ENCODE assay signal across 28 mouse cellular contexts in genomic region chrX:57401388-57401787, GRCm38 (mm10). TPM values are rescaled to one million over a fixed set of nuclear protein-coding genes. Genes with fewer than 3 reads are reported as not detected.
DNase-seq lines count a peak whose midpoint lies in the region; ATAC-seq and TF ChIP-seq lines count a peak whose summit lies in the region.
"Had no signal": no experiment of that assay in that cellular context is flagged by ENCODE, and none has a peak within 500 bp of the region (broad histone marks: within the 10 kb centered on the region; RNA-seq: fewer than 3 reads in every experiment).

No protein-coding gene starts in this region.

- no peak overlapping the region for H3K9ac ChIP-seq in hindbrain, embryonic 13.5 days
- H3K9ac ChIP-seq in kidney, embryonic 16.5 days (replicated peaks; ENCODE audit: low read length): no peak overlapping the region
- H3K9ac ChIP-seq: embryonic facial prominence, embryonic 12.5 days; forebrain, embryonic 13.5 days; forebrain, embryonic 15.5 days; forebrain, postnatal 0 days had no signal

- no peaks in the 10 kb centered on the region for H3K36me3 ChIP-seq in G1E (replicated peaks)
- no peaks in the 10 kb centered on the region for H3K36me3 ChIP-seq in hindbrain, embryonic 13.5 days
- H3K36me3 ChIP-seq in kidney, embryonic 16.5 days (ENCODE audit: insufficient read depth, low read length): no peaks in the 10 kb centered on the region
- H3K36me3 ChIP-seq: embryonic facial prominence, embryonic 10.5 days; embryonic facial prominence, embryonic 12.5 days; forebrain, embryonic 15.5 days had no signal

- no peak for TF ChIP-seq CTCF in G1E (IDR thresholded peaks at IDR 0.05; ENCODE audit: low read depth, low read length)

- no peaks in the 10 kb centered on the region for H3K9me3 ChIP-seq in G1E (replicated peaks)
- no peaks in the 10 kb centered on the region for H3K9me3 ChIP-seq in hindbrain, embryonic 13.5 days
- no peaks in the 10 kb centered on the region for H3K9me3 ChIP-seq in kidney, embryonic 16.5 days (ENCODE audit: low read length)
- H3K9me3 ChIP-seq: embryonic facial prominence, embryonic 10.5 days; embryonic facial prominence, embryonic 12.5 days; forebrain, embryonic 13.5 days; forebrain, embryonic 15.5 days had no signal

- no peaks in the 10 kb centered on the region for H3K4me1 ChIP-seq in G1E (ENCODE audit: insufficient read depth, low read depth, low read length)
- H3K4me1 ChIP-seq in hindbrain, embryonic 13.5 days (replicated peaks): no peaks in the 10 kb centered on the region
- H3K4me1 ChIP-seq in kidney, embryonic 16.5 days (ENCODE audit: insufficient read depth, low read length): no peaks in the 10 kb centered on the region
- H3K4me1 ChIP-seq: embryonic facial prominence, embryonic 10.5 days; embryonic facial prominence, embryonic 12.5 days; forebrain, embryonic 13.5 days; forebrain, embryonic 15.5 days had no signal

- WGBS in hindbrain, embryonic 13.5 days: 86% methylated on average over 1 of the region's 1 CpGs
- WGBS in kidney, embryonic 16.5 days: 71% methylated on average over 1 of the region's 1 CpGs

- H3K27ac ChIP-seq in hindbrain, embryonic 13.5 days: no peak overlapping the region
- no peak overlapping the region for H3K27ac ChIP-seq in kidney, embryonic 16.5 days (ENCODE audit: low read length)
- H3K27ac ChIP-seq: embryonic facial prominence, embryonic 10.5 days; embryonic facial prominence, embryonic 12.5 days; forebrain, embryonic 13.5 days; forebrain, embryonic 15.5 days had no signal

- peak; percentile 22; the same call in 1 of the 2 replicates for ATAC-seq in G1E (ENCODE audit: extremely low read depth, insufficient number of reproducible peaks, low FRiP score, poor library complexity, severe bottlenecking)
- peak; percentile 56 for ATAC-seq in megakaryocyte, adult 5-6 weeks (ENCODE audit: poor library complexity, severe bottlenecking)
- no peak for ATAC-seq in hindbrain, embryonic 13.5 days (ENCODE audit: low FRiP score)
- no peak for ATAC-seq in kidney, embryonic 16.5 days (ENCODE audit: low FRiP score, low TSS enrichment)
- ATAC-seq: CD4-positive, CD25-positive, alpha-beta regulatory T cell, adult 4 months; forebrain, embryonic 13.5 days; forebrain, embryonic 15.5 days; forebrain, postnatal 0 days had no signal

- H3K4me3 ChIP-seq in G1E (ENCODE audit: low read depth, low read length): no peak overlapping the region
- H3K4me3 ChIP-seq in hindbrain, embryonic 13.5 days: no peak overlapping the region
- H3K4me3 ChIP-seq in kidney, embryonic 16.5 days (ENCODE audit: low read length): no peak overlapping the region
- H3K4me3 ChIP-seq: embryonic facial prominence, embryonic 10.5 days; embryonic facial prominence, embryonic 12.5 days; forebrain, embryonic 13.5 days; forebrain, embryonic 15.5 days had no signal

- peak; percentile 51 for DNase-seq in 3T3-L1 (ENCODE audit: low read depth, low spot score)
- DNase-seq in G1E (ENCODE audit: low spot score): no peak
- no peak for DNase-seq in heart, adult 8-10 months (ENCODE audit: low spot score)
- DNase-seq: adrenal gland, adult 2 months; adrenal gland, postnatal 10 days; adrenal gland, postnatal 25 days; B cell, adult 2 months; cerebellum, adult 11 months; cerebellum, adult 18-20 months; cerebellum, adult 8-10 months; cerebellum, postnatal 10 days; cerebellum, postnatal 25 days; forebrain, postnatal 0 days had no signal

- 0 out of 2 replicates have a peak, but pooled peaks cover 3% of the 10 kb centered on the region for H3K27me3 ChIP-seq in G1E (ENCODE audit: insufficient read depth, low read length)
- H3K27me3 ChIP-seq in hindbrain, embryonic 13.5 days: no peaks in the 10 kb centered on the region
- no peaks in the 10 kb centered on the region for H3K27me3 ChIP-seq in kidney, embryonic 16.5 days (ENCODE audit: insufficient read depth, low read length)
- H3K27me3 ChIP-seq: CH12.LX; embryonic facial prominence, embryonic 12.5 days; forebrain, embryonic 13.5 days; forebrain, embryonic 15.5 days had no signal

- no peak overlapping the region for H3K4me2 ChIP-seq in hindbrain, embryonic 13.5 days
- no peak overlapping the region for H3K4me2 ChIP-seq in kidney, embryonic 16.5 days (replicated peaks; ENCODE audit: low read depth, low read length)
- H3K4me2 ChIP-seq: embryonic facial prominence, embryonic 12.5 days; forebrain, embryonic 13.5 days; forebrain, embryonic 15.5 days had no signal

RNA-seq across cellular contexts. Expression of gene Gm364, which starts 7.6 kb away (rescaled TPM):
- total RNA-seq in G1E (2014; fragmentation: Nextera tagmentation) (not detected in 2 replicates), G1E (2017) (not detected in 2 replicates)
- not detected in 2 replicates for polyA plus RNA-seq in G1E (2012)
- total RNA-seq in megakaryocyte, adult 5-6 weeks (2015): not detected in 2 replicates
- not detected in 2 replicates for total RNA-seq in megakaryocyte, adult 5-6 weeks (2017)
- not detected for total RNA-seq in heart, adult 8-10 months (2022)
- polyA plus RNA-seq in hindbrain, embryonic 13.5 days (2015; fragmentation: Nextera tagmentation; extraction: Ambion mirVana): not detected in 2 replicates
- polyA plus RNA-seq in kidney, embryonic 16.5 days (2015; fragmentation: Nextera tagmentation; extraction: Ambion mirVana): 0.08 TPM in 1 of 2 replicates, not detected in the other
- total RNA-seq: adrenal gland, adult 2 months; adrenal gland, postnatal 10 days; adrenal gland, postnatal 25 days; adrenal gland, postnatal 4 days; CH12.LX; forebrain, postnatal 0 days; MEL had no signal
- polyA plus RNA-seq: adrenal gland, adult 2 months; brain, embryonic 14.5 days; CD4-positive, CD25-positive, alpha-beta regulatory T cell, adult 4 months; cortical plate, adult 2 months; embryonic facial prominence, embryonic 10.5 days; embryonic facial prominence, embryonic 12.5 days; embryonic facial prominence, embryonic 14.5 days; forebrain, embryonic 11.5 days; forebrain, embryonic 13.5 days; forebrain, embryonic 15.5 days; forebrain, postnatal 0 days had no signal

RNA-seq across cellular contexts. Expression of gene Rbmx, which starts 8.6 kb away (rescaled TPM):
- total RNA-seq in G1E (2014; fragmentation: Nextera tagmentation) (99.9 and 103 TPM in 2 replicates), G1E (2017) (64.5 and 70.0 TPM in 2 replicates)
- 21.0 and 34.5 TPM in 2 replicates for polyA plus RNA-seq in G1E (2012)
- total RNA-seq in megakaryocyte, adult 5-6 weeks (2015): 64.3 and 75.0 TPM in 2 replicates
- total RNA-seq in megakaryocyte, adult 5-6 weeks (2017): 46.8 and 61.4 TPM in 2 replicates
- total RNA-seq in heart, adult 8-10 months (2022): 10 to 100 TPM; 19.4 to 32.7 (median 23.2) TPM
- polyA plus RNA-seq in hindbrain, embryonic 13.5 days (2015; fragmentation: Nextera tagmentation; extraction: Ambion mirVana): 221 and 224 TPM in 2 replicates
- polyA plus RNA-seq in kidney, embryonic 16.5 days (2015; fragmentation: Nextera tagmentation; extraction: Ambion mirVana): 137 and 143 TPM in 2 replicates

Comparison
In these comparisons a context has a peak if more than half of its experiments do, and no peak if none do; other contexts are left out.
1. ATAC-seq: peak in G1E (single experiment) and megakaryocyte, adult 5-6 weeks (single experiment); none in hindbrain, embryonic 13.5 days (single experiment) and kidney, embryonic 16.5 days (single experiment).